Mouse (Mus musculus): ENCODE results near the gene Defb30. TPM values are rescaled to one million over a fixed set of nuclear protein-coding genes. Genes with fewer than 3 reads are reported as not detected.

Gene Defb30
- total and polyA plus RNA-seq, 3 experiments, result not detected

- dilution Hi-C loops (cut with MboI; ENCODE audit: extremely low pct_ligation_motif_present, extremely low pct_unique_long_range_greater_than_20kb, low sequenced_read_pairs) (no loop called here), in situ Hi-C loops (cut with MboI; ENCODE audit: low pct_ligation_motif_present, low pct_unique_long_range_greater_than_20kb, low sequenced_read_pairs) (no loop called here)
- H3K27me3 ChIP-seq (replicated peaks), result no peaks in the 10 kb centered on the region
- no peak overlapping the region for H3K9ac ChIP-seq (ENCODE audit: insufficient read depth, low read depth)
- no peak for TF ChIP-seq JUN (IDR thresholded peaks at IDR 0.05; ENCODE audit: insufficient read depth, low read depth, low read length)
- no peak for TF ChIP-seq MAZ (IDR thresholded peaks at IDR 0.05; ENCODE audit: low read depth, low read length)
- TF ChIP-seq POLR2AphosphoS2 (IDR thresholded peaks at IDR 0.05; ENCODE audit: low read depth, low read length), result no peak
- no peak for TF ChIP-seq RAD21 (IDR thresholded peaks at IDR 0.05; ENCODE audit: low read depth, low read length)
- no peak for TF ChIP-seq ZKSCAN1 (IDR thresholded peaks at IDR 0.05; ENCODE audit: borderline replicate concordance, low read depth, low read length)
- TF ChIP-seq SMC3 (IDR thresholded peaks at IDR 0.05; ENCODE audit: low read depth, low read length), result no peak
- no peak for TF ChIP-seq NRF1 (IDR thresholded peaks at IDR 0.05; ENCODE audit: low read depth, low read length)
- TF ChIP-seq MEF2A (IDR thresholded peaks at IDR 0.05; ENCODE audit: borderline replicate concordance, low read depth, low read length), result no peak
- TF ChIP-seq CHD1 (IDR thresholded peaks at IDR 0.05; ENCODE audit: low read depth, low read length), result no peak
- TF ChIP-seq SIN3A (IDR thresholded peaks at IDR 0.05; ENCODE audit: low read length), result no peak
- no peak for TF ChIP-seq ZMIZ1 (IDR thresholded peaks at IDR 0.05; ENCODE audit: low read depth, low read length)
- H3K4me1 ChIP-seq (ENCODE audit: control insufficient read depth in 1 of 2, insufficient read depth in 2 of 2), result peaks cover 0 to 7% of the 10 kb centered on the region in 2 experiments; a peak in 1 of 4 replicates
- no peak for DNase-seq (ENCODE audit: extremely low read depth)
- no peak overlapping the region for H3K27ac ChIP-seq (ENCODE audit: insufficient read depth, low read depth)
- H3K36me3 ChIP-seq (replicated peaks in 1 of 2; ENCODE audit: control insufficient read depth in 1 of 2, insufficient read depth in 1 of 2, low read length in 1 of 2), result no peaks in the 10 kb centered on the region
- H3K4me3 ChIP-seq (replicated peaks in 1 of 3; ENCODE audit: low read depth in 2 of 3, low read length in 2 of 3, poor library complexity in 1 of 3), result no peak overlapping the region
- no peaks in the 10 kb centered on the region for H3K9me3 ChIP-seq (replicated peaks; ENCODE audit: low read length)
- H3K79me2 ChIP-seq (replicated peaks; ENCODE audit: control insufficient read depth, extremely low read depth, insufficient read depth, poor library complexity, severe bottlenecking), result no peaks in the 10 kb centered on the region
- H3K4me2 ChIP-seq (ENCODE audit: insufficient read depth, low read depth, poor library complexity, severe bottlenecking), result no peak overlapping the region
Measured at GRCm38 (mm10) chr14:63020524-63021156, 29.1 kb downstream of the Defb30 start.

- DNase-seq (ENCODE audit: extremely low read depth), result no peak
- no peaks in the 10 kb centered on the region for H3K79me2 ChIP-seq (replicated peaks; ENCODE audit: control insufficient read depth, extremely low read depth, insufficient read depth, poor library complexity, severe bottlenecking)
Measured at GRCm38 (mm10) chr14:63014667-63015066, 35.1 kb downstream of the Defb30 start.

More at GRCm38 (mm10) chr14:63014667-63015066, 35.1 kb downstream of the Defb30 start:
- no peak overlapping the region for H3K4me3 ChIP-seq (replicated peaks in 1 of 3; ENCODE audit: low read depth in 2 of 3, low read length in 2 of 3, poor library complexity in 1 of 3)
- no peak overlapping the region for H3K9ac ChIP-seq (ENCODE audit: insufficient read depth, low read depth)
- H3K4me1 ChIP-seq (ENCODE audit: control insufficient read depth in 1 of 2, insufficient read depth in 2 of 2), result peaks cover 0 to 3% of the 10 kb centered on the region in 2 experiments; a peak in 1 of 4 replicates
- TF ChIP-seq BHLHE40 (IDR thresholded peaks at IDR 0.05; ENCODE audit: low read depth, low read length), result no peak
- no peak for TF ChIP-seq IRF4 (IDR thresholded peaks at IDR 0.05; ENCODE audit: low read depth, low read length)
- TF ChIP-seq TBP (conservative IDR thresholded peaks at IDR 0.05; ENCODE audit: low read depth, low read length), result no peak
- TF ChIP-seq ELF1 (IDR thresholded peaks at IDR 0.05; ENCODE audit: low read depth, low read length), result no peak
- no peak for TF ChIP-seq EP300 (IDR thresholded peaks at IDR 0.05; ENCODE audit: low read length)
- no peak for TF ChIP-seq ZNF384 (IDR thresholded peaks at IDR 0.05; ENCODE audit: low read depth, low read length)
- TF ChIP-seq MXI1 (IDR thresholded peaks at IDR 0.05; ENCODE audit: low read depth, low read length), result no peak
- no peak for TF ChIP-seq MAFK (IDR thresholded peaks at IDR 0.05; ENCODE audit: insufficient replicate concordance, low read length)
- TF ChIP-seq RCOR1 (conservative IDR thresholded peaks at IDR 0.05; ENCODE audit: low read depth, low read length), result no peak
- TF ChIP-seq SIN3A (IDR thresholded peaks at IDR 0.05; ENCODE audit: low read length), result no peak
- TF ChIP-seq CHD1 (IDR thresholded peaks at IDR 0.05; ENCODE audit: low read depth, low read length), result no peak
- no peak for TF ChIP-seq JUND (conservative IDR thresholded peaks at IDR 0.05; ENCODE audit: low read depth, low read length)
- no peak for TF ChIP-seq ZMIZ1 (IDR thresholded peaks at IDR 0.05; ENCODE audit: low read depth, low read length)
- TF ChIP-seq RAD21 (IDR thresholded peaks at IDR 0.05; ENCODE audit: low read depth, low read length), result no peak
- no peak for TF ChIP-seq SMC3 (IDR thresholded peaks at IDR 0.05; ENCODE audit: low read depth, low read length)
- no peak for TF ChIP-seq KAT2A (IDR thresholded peaks at IDR 0.05; ENCODE audit: insufficient replicate concordance, low read length)
- no peak for TF ChIP-seq E2F4 (IDR thresholded peaks at IDR 0.05; ENCODE audit: insufficient replicate concordance, low read depth, low read length)
- H3K4me2 ChIP-seq (ENCODE audit: insufficient read depth, low read depth, poor library complexity, severe bottlenecking), result no peak overlapping the region
- no peaks in the 10 kb centered on the region for H3K36me3 ChIP-seq (replicated peaks in 1 of 2; ENCODE audit: control insufficient read depth in 1 of 2, insufficient read depth in 1 of 2, low read length in 1 of 2)
- H3K27ac ChIP-seq (ENCODE audit: insufficient read depth, low read depth), result no peak overlapping the region
- no peaks in the 10 kb centered on the region for H3K27me3 ChIP-seq (replicated peaks)
- in situ Hi-C loops (cut with MboI; ENCODE audit: low pct_ligation_motif_present, low pct_unique_long_range_greater_than_20kb, low sequenced_read_pairs), result no loop called here
- peaks cover 5% of the 10 kb centered on the region for H3K9me3 ChIP-seq (replicated peaks; ENCODE audit: low read length)
- dilution Hi-C loops (cut with MboI; ENCODE audit: extremely low pct_ligation_motif_present, extremely low pct_unique_long_range_greater_than_20kb, low sequenced_read_pairs), result no loop called here

Measured in CH12.LX (cell line).